Mouse (Mus musculus): Measurements from ENCODE around the gene Gm14459. TPM values are rescaled to one million over a fixed set of nuclear protein-coding genes. Genes with fewer than 3 reads are reported as not detected.
"Not testable (repeated sequence)": the region's sequence is repeated elsewhere in the genome, so short reads cannot be mapped to it uniquely, and the experiment has no call there.

The Gm14459 gene
- total RNA-seq (2021) = not detected

DNA sequence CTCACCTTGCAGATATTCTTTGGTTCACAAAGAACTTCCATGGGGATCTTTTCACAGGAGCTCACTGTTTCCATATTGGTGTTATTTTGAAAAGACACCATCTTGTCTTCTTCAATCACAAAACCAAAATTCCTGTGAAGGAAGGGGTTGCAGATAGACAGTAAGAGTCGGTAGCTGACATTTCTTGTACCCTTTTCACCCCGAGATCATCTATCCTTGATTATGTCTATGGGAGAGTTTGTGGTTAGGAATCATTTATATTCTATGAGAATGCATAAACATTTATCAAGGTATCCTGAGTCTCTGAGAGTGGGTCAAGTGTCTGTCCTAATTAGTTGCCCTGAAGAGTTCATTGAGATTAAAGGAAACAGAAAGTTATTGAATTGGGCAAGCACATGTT is at the start of gene Gm14459:
Gm14459 (minus strand) TSS at position 101 of the 400 bp plus-strand sequence.
- no peak for DNase-seq
- intact Hi-C loops (cut with DNase I) = loop anchor here (10.0 kb wide), 1 partner anchor 350 kb away; the partner anchor contains the start of gene Gm5751

GRCm38 (mm10) chrX:8548155-8548554 is 23.4 kb upstream of the Gm14459 start, which contains the start of gene Ssxb6:
Gene Ssxb6, minus strand, starts transcription at chrX:8548255.
- intact Hi-C loops (cut with DNase I) = loop anchor here (5.0 kb wide), 1 partner anchor 134 kb away; no protein-coding TSS in a partner anchor

More at GRCm38 (mm10) chrX:8548155-8548554, 23.4 kb upstream of the Gm14459 start, which contains the start of gene Ssxb6:
- not testable (repeated sequence) for DNase-seq

Other genes with a start within 250 kb of the Gm14459 start
- gene Ssxb10, start 197.5 kb downstream of the Gm14459 start, total RNA-seq (2021) = not detected
- gene Ssxb9, start 158.0 kb downstream of the Gm14459 start, total RNA-seq (2021) = not detected
- not detected for gene Ssxb1, start 111.6 kb downstream of the Gm14459 start, total RNA-seq (2021)
- gene Ssxb2, start 63.2 kb downstream of the Gm14459 start, total RNA-seq (2021) = not detected
- gene Ssxb6, start 23.3 kb upstream of the Gm14459 start, total RNA-seq (2021) = not detected
- not detected for gene Ssxb3, start 66.9 kb upstream of the Gm14459 start, total RNA-seq (2021)
- not detected for gene Ssxb8, start 165.9 kb upstream of the Gm14459 start, total RNA-seq (2021)
- gene Ssx9, start 223.5 kb upstream of the Gm14459 start, total RNA-seq (2021) = not detected